Mouse (Mus musculus) cerebellum, adult 2 months (tissue): ENCODE data around the gene Slc25a24.

ENCODE experiments used
- CTCF ChIP-seq: fragments of 200-500 bp; IDR thresholded peaks from 2 replicates; pipeline ENCODE4 v1.5.1; 2011; ENCODE audit warnings: low read depth, mild to moderate bottlenecking, control low read depth, low read length, moderate library complexity, borderline replicate concordance; ENCODE audit not compliant: insufficient read depth
- POLR2A ChIP-seq: fragments of 200-500 bp; IDR thresholded peaks from 2 replicates; pipeline ENCODE4 v1.6.1; 2011; ENCODE audit warnings: low read length, control low read depth, borderline replicate concordance; ENCODE audit not compliant: insufficient read depth

GRCm38 (mm10) chr3:109171070-109171778 lies 48.3 kb downstream of the Slc25a24 start:
- TF ChIP-seq CTCF (peak; percentile 81), POLR2A (no peak)
